Mouse (Mus musculus) liver, embryonic 14.5 days (tissue): Measurements from ENCODE around the gene Ube4b.

ENCODE experiments used
- CTCF ChIP-seq: IDR thresholded peaks from 2 replicates; pipeline ENCODE4 v1.5.1; 2016; ENCODE audit warnings: antibody characterized with exemption, low read depth, control low read depth
- EP300 ChIP-seq: IDR thresholded peaks from 2 replicates; pipeline ENCODE4 v1.6.1; 2016; ENCODE audit warnings: antibody characterized with exemption, low read depth

- no peak for TF ChIP-seq CTCF
- TF ChIP-seq EP300 = no peak
These were observed 47.7 kb downstream of the Ube4b start for GRCm38 (mm10) chr4:149378819-149379218.
